Mouse (Mus musculus): ENCODE results near the gene Rassf4.
"Not testable (repeated sequence)": the region's sequence is repeated elsewhere in the genome, so short reads cannot be mapped to it uniquely, and the experiment has no call there.

Rassf4 gene

DNA sequence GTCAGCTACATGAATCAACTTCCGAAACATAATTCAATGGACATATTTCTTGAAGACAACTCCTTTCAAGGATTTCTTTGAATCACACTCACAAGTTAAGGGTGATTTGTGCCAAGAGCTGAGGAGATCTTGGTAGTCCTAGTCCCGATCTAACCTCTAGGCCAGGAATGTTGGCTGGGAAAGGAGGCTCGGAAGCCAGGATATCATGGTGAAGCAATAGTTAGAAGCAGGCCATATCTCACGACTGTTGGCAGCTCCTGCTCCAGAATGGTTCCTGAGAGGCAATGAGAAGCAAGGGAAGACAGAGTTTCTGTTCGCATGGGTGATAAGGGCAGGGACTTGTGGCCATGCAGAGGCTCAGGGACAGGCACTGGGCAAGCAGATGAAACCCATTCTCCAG lies 36.3 kb downstream of the Rassf4 start:
- peak in 1 of 2 experiments; percentile 56 for DNase-seq (ENCODE audit: low spot score in 2 of 2)

DNA sequence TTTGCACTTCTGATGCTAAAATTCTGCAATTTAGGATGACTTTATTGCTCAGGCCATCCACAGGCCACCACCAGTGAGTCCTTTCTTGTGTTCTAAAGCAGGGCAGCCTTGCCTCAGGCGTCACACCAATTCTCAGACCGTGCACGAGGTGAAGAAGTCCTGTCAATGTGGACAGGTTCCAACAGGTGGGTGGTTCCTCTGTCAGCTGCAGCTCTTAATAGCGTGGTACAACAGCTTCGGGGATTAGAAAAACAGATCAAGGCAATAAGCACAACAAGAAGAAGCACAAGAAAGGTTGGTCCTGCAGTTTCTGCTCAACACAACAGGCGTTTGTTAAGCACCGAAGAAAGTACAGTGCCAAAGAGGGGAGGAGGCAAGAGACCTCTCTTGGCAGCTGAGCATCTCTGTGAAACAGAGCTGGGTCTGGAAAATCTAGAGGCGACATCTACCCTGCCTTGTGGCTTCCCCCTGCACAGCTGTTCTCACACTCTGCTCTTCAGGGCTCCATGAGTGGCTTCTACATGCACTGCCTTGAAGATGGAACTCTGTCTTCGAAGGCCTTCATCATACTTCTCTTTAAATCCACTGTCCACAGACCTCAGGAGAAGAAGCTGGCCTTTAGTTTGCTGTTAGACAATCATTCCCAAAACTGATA lies 37.0 kb downstream of the Rassf4 start:
- no peak for DNase-seq (ENCODE audit: low spot score in 2 of 2)

DNA sequence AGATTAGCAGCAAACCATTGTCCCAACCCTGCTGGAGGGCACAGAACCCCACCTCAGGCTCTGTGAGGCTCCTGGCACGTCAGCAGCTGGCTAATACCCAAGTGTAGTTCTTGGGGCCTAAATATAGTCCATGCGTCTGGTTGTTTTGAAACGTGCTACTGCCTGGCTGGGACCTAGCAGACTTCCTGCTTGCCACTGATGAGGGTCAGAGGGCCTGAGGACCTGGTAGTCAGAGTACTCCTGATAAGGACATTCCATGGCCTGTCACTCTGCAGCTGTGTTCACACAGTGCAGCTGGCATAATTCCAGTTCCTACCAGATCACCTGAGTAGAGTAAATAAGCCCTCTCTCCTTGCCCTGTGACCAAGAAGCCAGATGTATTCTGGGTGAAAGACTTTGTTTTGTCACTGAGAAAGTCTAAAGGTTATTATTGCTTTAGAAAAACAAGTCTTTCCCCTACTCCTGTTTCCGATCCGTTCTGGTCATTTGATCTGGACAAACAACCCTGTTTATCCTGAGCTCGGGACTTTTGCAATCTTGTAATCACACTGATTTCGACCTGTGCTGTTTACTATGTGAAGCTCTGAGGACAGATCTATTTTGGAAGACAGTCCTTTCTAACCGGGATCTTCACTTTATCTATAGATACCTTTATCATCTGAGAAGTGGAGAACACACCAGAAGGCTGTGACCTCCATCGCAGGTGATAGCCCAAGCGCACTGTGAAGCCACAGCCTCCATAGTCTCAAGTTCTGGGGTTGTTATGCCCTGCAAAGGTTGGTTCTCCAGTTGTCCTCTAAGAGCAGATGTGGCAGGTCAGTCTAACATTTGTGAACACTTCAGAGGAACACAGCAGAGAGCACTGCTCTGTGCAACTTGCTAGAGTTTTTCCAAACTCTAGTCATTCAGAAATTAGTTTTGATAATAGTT lies 38.2 kb downstream of the Rassf4 start:
- peak; percentile 92 to 96 for DNase-seq (ENCODE audit: low spot score in 2 of 2)

DNA sequence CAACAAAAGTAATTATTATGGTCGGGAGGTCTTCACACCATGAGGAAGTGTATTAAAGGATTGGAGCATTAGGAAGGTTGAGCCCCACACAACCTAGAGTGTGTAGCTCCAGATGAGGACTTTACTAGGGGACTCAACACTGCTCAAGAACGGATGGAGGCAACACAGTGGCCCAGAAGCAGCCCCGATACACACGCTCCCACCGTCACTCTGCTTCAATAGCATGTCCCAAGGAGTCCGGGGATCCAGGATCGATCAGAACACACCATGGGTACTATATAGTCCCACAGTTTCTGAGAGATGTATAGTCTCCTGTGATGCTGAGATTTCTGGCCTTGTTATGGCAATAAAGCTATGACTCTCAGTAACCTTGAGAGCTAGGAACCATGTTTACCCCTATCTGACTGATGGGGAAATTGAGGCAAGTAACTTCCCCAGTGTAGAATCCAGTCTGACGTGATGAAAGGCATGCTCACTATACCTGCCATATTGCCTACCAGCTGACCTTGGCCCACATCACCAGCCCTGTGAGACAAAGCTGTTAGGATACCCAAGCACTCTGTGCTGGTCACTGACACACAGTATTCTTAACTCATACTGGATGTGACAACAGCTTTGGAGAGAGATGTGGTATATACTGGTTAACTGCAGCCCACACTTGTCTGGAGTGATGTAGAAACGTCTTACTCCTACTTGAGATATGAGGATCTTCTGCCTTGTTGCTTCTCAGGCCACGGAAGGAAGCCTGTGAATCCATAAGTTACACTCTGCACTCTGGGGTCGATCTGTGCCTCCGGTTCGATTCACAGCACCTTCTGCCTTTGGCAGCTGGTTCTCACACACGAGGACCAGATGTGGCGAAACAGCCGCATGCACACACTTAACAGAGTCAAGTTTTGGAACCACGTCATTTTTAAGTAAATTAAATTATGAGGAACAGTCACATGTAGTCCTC lies 39.7 kb downstream of the Rassf4 start:
- no peak for DNase-seq (ENCODE audit: low spot score in 2 of 2)

DNA sequence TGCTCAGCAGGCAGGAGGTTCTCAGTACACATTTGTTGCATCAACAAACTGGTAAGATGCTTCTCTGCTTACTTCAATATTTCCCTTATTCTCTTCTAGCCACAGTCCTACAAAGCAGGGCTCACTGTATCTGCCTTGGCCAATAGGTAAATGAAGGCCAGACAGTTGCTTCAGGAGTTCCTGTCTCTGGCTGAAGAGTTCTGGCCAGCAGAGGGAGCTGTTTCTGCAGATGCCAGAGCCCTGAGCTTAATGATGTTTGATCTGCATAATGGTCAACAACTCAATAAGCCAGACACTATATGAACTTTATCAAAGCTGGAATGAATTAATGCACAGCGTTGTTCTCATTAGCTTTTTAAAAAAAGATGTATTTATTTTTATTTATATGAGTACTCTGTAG lies 41.6 kb downstream of the Rassf4 start:
- DNase-seq (ENCODE audit: low spot score in 2 of 2) = peak; percentile 63 to 82

DNA sequence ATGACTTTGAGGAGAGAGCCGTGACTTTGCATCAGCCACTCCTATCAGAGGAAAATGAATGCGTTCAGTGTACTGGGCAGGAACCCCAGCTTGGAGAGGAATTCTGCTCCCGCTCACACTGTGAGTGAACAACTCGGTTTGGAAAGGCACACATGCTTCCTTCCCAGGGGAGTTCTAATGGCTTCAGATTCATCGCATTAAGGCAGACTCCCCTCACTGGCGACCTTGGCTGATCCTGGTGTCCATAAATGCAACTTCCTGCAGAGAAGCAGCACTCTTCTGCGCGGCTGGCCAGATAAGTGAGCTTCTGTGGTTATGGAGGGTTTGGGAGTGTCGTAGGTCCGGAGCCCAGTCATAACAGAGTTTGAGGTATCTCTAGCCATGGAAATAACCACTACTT lies 44.0 kb downstream of the Rassf4 start:
- no peak for DNase-seq (ENCODE audit: low spot score in 2 of 2)

DNA sequence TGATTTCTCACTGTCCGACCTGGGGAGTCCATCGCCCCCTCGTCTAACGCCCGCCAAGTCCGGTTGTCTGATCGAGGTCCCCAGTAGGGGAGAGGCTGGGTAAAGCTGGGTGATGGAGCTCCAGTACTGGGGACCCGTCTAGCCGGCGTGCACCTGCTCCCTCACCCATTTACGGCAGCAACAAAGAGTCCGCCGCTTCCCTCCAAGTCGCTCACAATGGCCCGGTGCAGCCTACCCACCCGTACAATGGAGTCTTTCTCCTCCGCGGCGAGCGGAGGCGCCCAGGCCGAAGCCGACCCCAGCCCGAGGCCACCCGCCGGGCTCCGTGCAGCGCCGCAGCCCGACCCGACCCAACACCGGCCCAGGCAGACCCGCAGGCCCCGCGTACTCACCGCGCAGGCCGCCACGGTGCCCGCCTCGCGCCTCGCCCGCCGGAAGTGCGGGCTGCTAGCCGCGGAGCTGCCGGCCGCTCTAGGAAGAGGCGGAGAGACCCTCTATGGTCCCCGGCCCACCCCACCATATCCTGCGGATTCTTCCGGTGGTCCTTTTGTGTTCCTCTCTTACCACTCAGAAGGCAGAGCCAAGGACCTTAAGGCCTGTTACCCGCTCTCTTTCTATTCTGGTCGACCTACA lies 45.1 kb downstream of the Rassf4 start, which contains the start of gene Zfp422:
Gene Zfp422, minus strand, starts transcription at position 461 of the 633 bp plus-strand sequence.
- DNase-seq (ENCODE audit: low spot score in 2 of 2) = peak; percentile 53 to 56

DNA sequence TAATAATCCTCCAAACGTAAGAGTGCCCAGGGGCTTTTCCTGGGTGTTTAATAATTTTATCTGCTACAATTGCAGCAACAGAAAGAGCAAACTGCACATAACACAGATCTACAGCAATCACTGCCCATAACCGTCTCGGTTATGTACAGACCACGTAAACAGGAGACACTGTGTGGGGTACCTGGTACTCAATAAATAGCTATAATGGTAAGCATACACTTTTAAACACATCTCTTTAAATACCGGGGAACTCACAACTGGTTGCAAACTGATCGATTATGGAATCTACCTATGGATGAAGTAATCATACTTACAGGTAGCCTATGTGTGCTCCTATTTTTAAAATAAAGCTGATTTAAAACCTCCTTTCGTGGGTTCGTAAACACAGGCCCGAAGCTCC lies 45.7 kb downstream of the Rassf4 start:
- no peak for DNase-seq (ENCODE audit: low spot score in 2 of 2)

DNA sequence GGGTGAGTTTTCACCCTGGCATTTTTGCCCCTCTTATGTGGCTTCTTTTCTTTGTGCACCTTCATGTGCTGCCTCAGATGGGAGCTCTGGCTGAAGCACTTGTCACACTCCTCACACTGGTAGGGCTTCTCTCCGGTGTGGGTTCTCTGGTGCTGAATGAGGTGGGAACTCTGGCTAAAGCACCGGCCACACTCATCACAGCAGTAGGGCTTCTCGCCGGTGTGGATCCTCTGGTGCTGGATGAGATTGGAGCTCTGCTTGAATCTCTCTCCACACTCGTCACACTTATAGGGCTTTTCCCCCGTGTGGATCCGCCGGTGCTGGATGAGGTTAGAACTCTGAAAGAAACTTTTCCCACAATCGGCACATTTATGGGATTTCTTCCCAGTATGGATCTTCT lies 47.3 kb downstream of the Rassf4 start:
- not testable (repeated sequence) for DNase-seq (ENCODE audit: low spot score in 2 of 2)

DNA sequence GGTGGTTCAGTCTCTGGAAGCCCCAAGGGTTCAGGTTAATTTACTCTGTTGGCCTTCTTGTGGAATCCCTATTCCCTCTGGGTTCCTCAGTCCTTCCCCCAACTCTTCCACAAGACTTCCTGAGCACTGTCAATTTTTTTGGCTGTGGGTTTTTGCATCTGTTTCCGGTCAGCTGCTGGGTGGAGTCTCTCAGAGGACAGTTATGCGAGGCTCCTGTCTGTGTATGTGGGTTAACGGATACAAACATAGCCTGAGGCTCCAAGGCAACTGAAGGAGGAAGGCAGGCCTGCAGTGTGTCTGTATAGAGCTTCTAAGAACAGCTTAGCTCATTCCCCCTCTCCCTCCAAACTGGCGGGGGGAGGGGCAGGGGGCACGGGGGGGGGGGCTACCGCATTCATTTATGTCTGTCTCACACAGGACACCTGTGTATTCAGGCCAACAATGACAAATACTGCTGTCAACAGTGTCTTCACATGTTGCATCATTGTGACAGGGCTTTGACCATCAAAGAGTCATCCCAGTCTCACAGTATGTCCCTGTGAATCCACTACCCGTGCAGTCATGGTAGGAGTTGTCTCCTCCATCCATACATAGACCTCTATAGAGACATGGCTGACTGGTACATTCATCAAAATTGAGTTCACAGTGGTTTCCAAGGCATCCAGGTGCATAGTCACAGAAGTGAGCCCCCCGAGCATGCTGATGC lies 52.3 kb downstream of the Rassf4 start:
- no peak for DNase-seq (ENCODE audit: low spot score in 2 of 2)

DNA sequence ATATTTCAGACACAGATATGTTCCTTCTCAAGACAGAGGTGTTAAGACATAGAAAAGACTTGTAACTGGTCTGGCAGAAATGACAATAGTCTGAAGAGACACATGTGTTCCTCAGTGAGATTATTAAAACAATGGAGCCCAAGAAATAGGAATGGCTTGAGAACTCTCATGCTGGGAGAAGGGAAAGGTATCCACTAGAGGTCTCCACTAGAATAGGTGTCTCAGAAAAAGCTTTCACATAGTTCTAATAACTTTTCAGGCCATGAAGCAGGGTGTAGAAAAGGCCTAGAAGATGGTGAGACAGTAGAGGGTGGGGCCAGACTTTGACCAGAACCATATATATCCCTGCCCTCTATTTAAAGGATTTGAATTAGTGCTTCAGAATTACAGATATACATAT lies 55.7 kb downstream of the Rassf4 start:
- DNase-seq (ENCODE audit: low spot score in 2 of 2) = no peak

DNA sequence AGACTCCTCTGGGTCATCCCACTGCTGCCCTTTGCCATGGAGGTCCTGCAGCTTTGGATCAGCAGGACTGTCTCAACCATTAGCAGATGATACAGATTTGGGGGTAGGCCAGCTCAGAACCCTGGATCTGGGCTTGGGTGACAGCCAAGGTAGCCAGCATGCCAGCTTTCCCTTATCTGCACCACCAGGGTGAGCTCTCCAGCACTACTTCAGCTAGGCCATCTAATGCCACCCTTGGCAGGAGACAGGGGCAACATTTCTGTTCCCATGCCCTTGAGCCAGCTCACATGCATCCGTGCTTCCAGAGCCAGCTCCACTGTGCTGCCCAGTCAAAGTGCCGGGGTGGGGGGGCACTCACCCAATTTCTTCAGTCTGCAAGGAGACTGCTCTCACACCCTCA lies 58.0 kb downstream of the Rassf4 start:
- DNase-seq (ENCODE audit: low spot score in 2 of 2) = peak; percentile 62 to 69

DNA sequence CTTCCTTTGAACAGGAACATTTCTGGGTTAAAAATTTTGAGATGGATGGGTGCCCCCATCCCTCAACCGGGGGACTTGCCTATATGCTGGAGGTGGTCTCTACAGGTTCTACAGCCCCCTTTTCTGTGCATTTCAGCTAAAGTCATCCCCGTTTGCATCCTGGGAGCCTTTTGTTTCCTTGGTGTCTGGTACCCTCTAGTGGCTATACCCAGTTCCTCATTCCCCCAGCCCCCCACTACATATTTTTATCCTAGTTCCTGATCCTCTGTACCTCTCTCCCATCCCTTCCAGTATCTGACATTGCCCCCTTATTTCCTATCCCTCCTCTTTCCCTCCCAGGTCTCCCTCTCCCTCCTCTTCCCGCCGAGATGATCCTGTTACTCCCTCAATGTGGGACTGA lies 66.5 kb downstream of the Rassf4 start:
- DNase-seq (ENCODE audit: low spot score in 2 of 2) = no peak

DNA sequence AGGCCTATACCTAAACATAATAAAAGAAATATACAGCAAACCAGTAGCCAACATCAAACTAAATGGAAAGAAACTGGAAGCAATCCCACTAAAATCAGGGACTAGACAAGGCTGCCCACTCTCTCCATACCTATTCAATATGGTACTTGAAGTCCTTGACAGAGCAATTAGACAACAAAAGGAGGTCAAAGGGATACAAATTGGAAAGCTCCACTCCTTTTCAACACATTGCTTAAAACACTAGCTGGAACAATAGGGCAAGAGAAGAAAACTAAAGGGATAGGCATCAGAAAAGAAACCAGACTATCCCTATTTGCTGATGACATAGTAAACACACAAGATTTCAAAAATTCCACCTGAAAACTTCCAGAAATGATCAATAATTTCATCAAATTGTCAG lies 72.8 kb downstream of the Rassf4 start:
- not testable (repeated sequence) for DNase-seq (ENCODE audit: low spot score in 2 of 2)

DNA sequence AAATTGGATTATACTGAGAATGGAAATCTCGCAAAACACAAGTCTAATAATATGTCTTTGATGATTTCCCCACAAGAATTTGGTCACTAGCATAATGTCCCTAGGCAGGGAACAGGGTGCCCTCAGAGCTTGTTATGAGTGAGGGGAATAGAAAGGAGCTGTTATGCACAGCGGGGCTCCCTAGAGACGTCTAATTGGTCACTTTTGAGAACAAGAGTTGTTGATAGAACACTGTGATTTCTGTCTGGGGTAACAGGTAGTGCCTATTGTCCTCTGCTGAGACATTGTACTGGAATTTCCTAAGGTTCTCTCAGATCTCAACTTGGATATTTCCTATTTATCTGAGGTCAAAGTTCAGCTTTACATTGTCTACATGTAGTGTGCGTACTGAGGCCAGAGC lies 89.7 kb downstream of the Rassf4 start, which contains the start of gene Olfr215:
Gene Olfr215, minus strand, starts transcription at position 101 of the 400 bp plus-strand sequence.
- no peak for DNase-seq (ENCODE audit: low spot score in 2 of 2)
